Mouse (Mus musculus): ENCODE data around the gene Scrt2.

DNA sequence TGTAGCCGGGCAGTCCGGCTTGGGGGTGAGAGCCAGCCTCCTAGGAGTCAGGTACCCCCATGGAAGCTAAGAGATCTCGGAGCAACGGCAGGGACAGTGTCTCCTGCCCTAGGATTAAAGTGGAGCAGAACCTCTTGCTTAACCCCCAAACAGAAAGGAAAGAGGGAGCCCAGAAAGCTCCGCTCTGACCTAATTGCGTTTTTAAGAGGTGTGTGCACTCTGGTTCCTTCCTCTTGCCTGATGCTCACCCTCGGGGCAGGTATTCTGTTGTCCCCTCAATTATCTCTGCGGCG lies 62.8 kb downstream of the Scrt2 start:
- TF ChIP-seq EP300 (IDR thresholded peaks at IDR 0.05) (no peak), CTCF (IDR thresholded peaks at IDR 0.05) (no peak)
